Comparison of ENCODE assay signal across 8 mouse cellular contexts in genomic region chr6:95223537-95223936, GRCm38 (mm10).
DNase-seq lines count a peak whose midpoint lies in the region; ATAC-seq and TF ChIP-seq lines count a peak whose summit lies in the region.

No protein-coding gene starts in this region.

- intact Hi-C loops in left cerebral cortex, postnatal 25 days (cut with DNase I), result loop anchor here (5.0 to 10.0 kb wide), 4 partner anchors 106 to 481 kb away; partner anchors contain the start of gene Kbtbd8

- H3K9ac ChIP-seq in intestine, embryonic 14.5 days (ENCODE audit: low read length), result no peak overlapping the region
- H3K9ac ChIP-seq in intestine, embryonic 16.5 days (ENCODE audit: low read depth, low read length), result no peak overlapping the region
- no peak overlapping the region for H3K9ac ChIP-seq in intestine, embryonic 15.5 days
- H3K9ac ChIP-seq in stomach, embryonic 14.5 days (replicated peaks; ENCODE audit: low read depth, low read length), result no peak overlapping the region

- no peaks in the 10 kb centered on the region for H3K9me3 ChIP-seq in intestine, embryonic 14.5 days (ENCODE audit: control insufficient read depth, low read length)
- no peaks in the 10 kb centered on the region for H3K9me3 ChIP-seq in intestine, embryonic 16.5 days (ENCODE audit: control insufficient read depth, low read length)
- no peaks in the 10 kb centered on the region for H3K9me3 ChIP-seq in intestine, embryonic 15.5 days
- no peaks in the 10 kb centered on the region for H3K9me3 ChIP-seq in stomach, embryonic 14.5 days (ENCODE audit: control insufficient read depth, low read depth, low read length)

- no peak overlapping the region for H3K27ac ChIP-seq in intestine, embryonic 14.5 days (ENCODE audit: low read depth)
- no peak overlapping the region for H3K27ac ChIP-seq in intestine, embryonic 16.5 days (ENCODE audit: low read length)
- no peak overlapping the region for H3K27ac ChIP-seq in intestine, embryonic 15.5 days
- no peak overlapping the region for H3K27ac ChIP-seq in stomach, embryonic 14.5 days (ENCODE audit: low read length)

- H3ac ChIP-seq in myocyte (ENCODE audit: control insufficient read depth, insufficient read length), result no peak overlapping the region

- no peak overlapping the region for H3K4me3 ChIP-seq in intestine, embryonic 14.5 days (ENCODE audit: low read depth, low read length)
- H3K4me3 ChIP-seq in intestine, embryonic 16.5 days (ENCODE audit: low read length), result no peak overlapping the region
- no peak overlapping the region for H3K4me3 ChIP-seq in intestine, embryonic 15.5 days (replicated peaks)
- no peak overlapping the region for H3K4me3 ChIP-seq in myocyte
- H3K4me3 ChIP-seq in stomach, embryonic 14.5 days (ENCODE audit: low read depth, low read length), result no peak overlapping the region

- H3K4me2 ChIP-seq in intestine, embryonic 14.5 days (ENCODE audit: low read length), result no peak overlapping the region
- no peak overlapping the region for H3K4me2 ChIP-seq in intestine, embryonic 16.5 days (ENCODE audit: low read depth, low read length)
- no peak overlapping the region for H3K4me2 ChIP-seq in intestine, embryonic 15.5 days (replicated peaks)
- no peak overlapping the region for H3K4me2 ChIP-seq in myocyte (ENCODE audit: low read depth)
- H3K4me2 ChIP-seq in stomach, embryonic 14.5 days (replicated peaks; ENCODE audit: low read depth, low read length), result no peak overlapping the region

- H3K79me2 ChIP-seq in myocyte (ENCODE audit: control insufficient read depth, insufficient read depth), result no peaks in the 10 kb centered on the region

- no peak for TF ChIP-seq POLR2A in myocyte (IDR thresholded peaks at IDR 0.05; ENCODE audit: insufficient read length, low read depth)

- H3K4me1 ChIP-seq in intestine, embryonic 14.5 days (replicated peaks; ENCODE audit: control insufficient read depth, insufficient read depth, low read length), result no peaks in the 10 kb centered on the region
- H3K4me1 ChIP-seq in intestine, embryonic 16.5 days (ENCODE audit: control insufficient read depth, insufficient read depth, low read length), result no peaks in the 10 kb centered on the region
- H3K4me1 ChIP-seq in intestine, embryonic 15.5 days (replicated peaks), result no peaks in the 10 kb centered on the region
- no peaks in the 10 kb centered on the region for H3K4me1 ChIP-seq in stomach, embryonic 14.5 days (ENCODE audit: control insufficient read depth, insufficient read depth, low read length)

- 0 out of 2 replicates have a peak, but pooled peaks have one; percentile 66 for ATAC-seq in intestine, embryonic 14.5 days (replicated peaks; ENCODE audit: low FRiP score, low TSS enrichment, low read depth)
- no peak for ATAC-seq in intestine, embryonic 16.5 days
- ATAC-seq in intestine, embryonic 15.5 days, result peak; percentile 51; the same call in 1 of the 2 replicates
- 0 out of 2 replicates have a peak, but pooled peaks have one; percentile 56 for ATAC-seq in stomach, embryonic 14.5 days (ENCODE audit: insufficient number of reproducible peaks, insufficient read depth, low FRiP score, low read depth)

- peak; percentile 99 for DNase-seq in intestine, embryonic 14.5 days (ENCODE audit: low spot score)
- peak; percentile 74 for DNase-seq in cerebellum, adult 9-10 months
- peak; percentile 63 to 91 for DNase-seq in frontal cortex, postnatal 14 days (ENCODE audit: low spot score in 2 of 2)
- DNase-seq in left cerebral cortex, postnatal 25 days (ENCODE audit: low spot score in 2 of 2), result peak; percentile 83 to 92

- WGBS in intestine, embryonic 14.5 days, result 26% methylated on average over 7 of the region's 7 CpGs
- 21% methylated on average over 7 of the region's 7 CpGs for WGBS in intestine, embryonic 16.5 days
- WGBS in intestine, embryonic 15.5 days, result 27% methylated on average over 7 of the region's 7 CpGs
- 27% methylated on average over 7 of the region's 7 CpGs for WGBS in stomach, embryonic 14.5 days

- H3K27me3 ChIP-seq in intestine, embryonic 14.5 days (replicated peaks; ENCODE audit: control insufficient read depth, insufficient read depth, low read length), result no peaks in the 10 kb centered on the region
- H3K27me3 ChIP-seq in intestine, embryonic 16.5 days (replicated peaks; ENCODE audit: control insufficient read depth, insufficient read depth, low read length), result no peaks in the 10 kb centered on the region
- H3K27me3 ChIP-seq in intestine, embryonic 15.5 days (replicated peaks), result no peaks in the 10 kb centered on the region
- no peaks in the 10 kb centered on the region for H3K27me3 ChIP-seq in myocyte (ENCODE audit: control insufficient read depth, insufficient read depth, insufficient read length)
- no peaks in the 10 kb centered on the region for H3K27me3 ChIP-seq in stomach, embryonic 14.5 days (ENCODE audit: control insufficient read depth, insufficient read depth, low read length)

- no peaks in the 10 kb centered on the region for H3K36me3 ChIP-seq in intestine, embryonic 14.5 days (ENCODE audit: control insufficient read depth, insufficient read depth, low read length)
- no peaks in the 10 kb centered on the region for H3K36me3 ChIP-seq in intestine, embryonic 16.5 days (ENCODE audit: control insufficient read depth, insufficient read depth, low read length)
- H3K36me3 ChIP-seq in intestine, embryonic 15.5 days, result no peaks in the 10 kb centered on the region
- H3K36me3 ChIP-seq in myocyte (ENCODE audit: control insufficient read depth, insufficient read depth), result no peaks in the 10 kb centered on the region
- no peaks in the 10 kb centered on the region for H3K36me3 ChIP-seq in stomach, embryonic 14.5 days (ENCODE audit: control insufficient read depth, insufficient read depth, low read length)

TF ChIP-seq in myocyte, 11 proteins besides CTCF, POLR2A, EP300 and RAD21:
- TF ChIP-seq REST (IDR thresholded peaks at IDR 0.05; ENCODE audit: insufficient read depth, insufficient read length) (peak; percentile 95), MYOG (IDR thresholded peaks at IDR 0.05; ENCODE audit: control insufficient read depth in 1 of 3, insufficient read depth in 1 of 3, insufficient read length in 2 of 3, low read depth in 2 of 3) (no peak)
